Mouse (Mus musculus) MEL (cell line): ENCODE measurements around the gene Ssh2. TPM values are rescaled to one million over a fixed set of nuclear protein-coding genes. Genes with fewer than 3 reads are reported as not detected.

ENCODE experiments used
- DNase-seq: peaks from one replicate; pipeline ENCODE4 v3.0.0; 2011; ENCODE audit warnings: low read depth, low spot score
- H3K27ac ChIP-seq: 2 replicates; pipeline ENCODE4 v1.5.1; 2012; ENCODE audit warnings: low read depth, mild to moderate bottlenecking, control low read depth, low read length, moderate library complexity; ENCODE audit not compliant: control insufficient read depth
- H3K27me3 ChIP-seq, 2 experiments: fragments of 150-350 bp in 1 of 2; sonication (generic) in 1 of 2; 2 replicates each; pipeline ENCODE4 v1.6.1; 2012; ENCODE audit warnings: low read length in 2 of 2, mild to moderate bottlenecking in 2 of 2, improper control_type of control experiment in 1 of 2, moderate library complexity in 1 of 2; ENCODE audit not compliant: insufficient read depth in 2 of 2, control insufficient read depth in 1 of 2
- H3K36me3 ChIP-seq, 2 experiments: 2 replicates each; pipeline ENCODE4 v1.6.1; 2012 to 2014; ENCODE audit warnings: low read length in 2 of 2, improper control_type of control experiment in 1 of 2, inconsistent platforms in 1 of 2, mild to moderate bottlenecking in 1 of 2; ENCODE audit not compliant: insufficient read depth in 2 of 2, control insufficient read depth in 1 of 2
- H3K4me1 ChIP-seq, 2 experiments: fragments of 150-350 bp in 1 of 2; sonication (generic) in 1 of 2; 2 replicates each; pipeline ENCODE4 v1.6.1; 2012; ENCODE audit warnings: low read length in 2 of 2, improper control_type of control experiment in 1 of 2, mild to moderate bottlenecking in 1 of 2; ENCODE audit not compliant: insufficient read depth in 2 of 2, control insufficient read depth in 1 of 2
- H3K4me3 ChIP-seq, 2 experiments: fragments of 150-350 bp in 1 of 2; sonication (generic) in 1 of 2; 2 replicates each; pipeline ENCODE4 v1.5.1; 2012; ENCODE audit warnings: low read depth in 2 of 2, low read length in 2 of 2, mild to moderate bottlenecking in 2 of 2, moderate library complexity in 2 of 2, control low read depth in 1 of 2, improper control_type of control experiment in 1 of 2; ENCODE audit not compliant: control insufficient read depth in 1 of 2, insufficient read depth in 1 of 2
- H3K79me2 ChIP-seq: 2 replicates; pipeline ENCODE4 v1.6.1; 2012; ENCODE audit warnings: mild to moderate bottlenecking, low read length, moderate library complexity; ENCODE audit not compliant: control insufficient read depth, poor library complexity, insufficient read depth
- H3K9ac ChIP-seq: 2 replicates; pipeline ENCODE4 v1.6.1; 2012; ENCODE audit warnings: low read depth, mild to moderate bottlenecking, control low read depth, low read length, moderate library complexity; ENCODE audit not compliant: control insufficient read depth, poor library complexity, severe bottlenecking
- H3K9me3 ChIP-seq: fragments of 150-350 bp; sonication (generic); replicated peaks from 2 replicates; pipeline ENCODE4 v1.6.1; 2012; ENCODE audit warnings: mild to moderate bottlenecking, low read length, improper control_type of control experiment, moderate library complexity; ENCODE audit not compliant: insufficient read depth
- BHLHE40 ChIP-seq: IDR thresholded peaks from 2 replicates; pipeline ENCODE4 v1.6.1; 2012; ENCODE audit warnings: low read depth, mild to moderate bottlenecking, inconsistent platforms, low read length, improper control_type of control experiment, borderline replicate concordance
- CHD1 ChIP-seq: IDR thresholded peaks from 2 replicates; pipeline ENCODE4 v1.6.1; 2012; ENCODE audit warnings: low read depth, mild to moderate bottlenecking, inconsistent platforms, low read length, improper control_type of control experiment
- CHD2 ChIP-seq: IDR thresholded peaks from 2 replicates; pipeline ENCODE4 v1.6.1; 2011; ENCODE audit warnings: low read length, improper control_type of control experiment
- CTCF ChIP-seq, 3 experiments: IDR thresholded peaks in 2 of 3; conservative IDR thresholded peaks in 1 of 3; 2 replicates each; pipeline ENCODE4 v1.5.1; 2011 to 2012; ENCODE audit warnings: low read length in 3 of 3, low read depth in 2 of 3, mild to moderate bottlenecking in 2 of 3, improper control_type of control experiment in 1 of 3, inconsistent platforms in 1 of 3, mixed read lengths in 1 of 3, moderate library complexity in 1 of 3; ENCODE audit not compliant: control insufficient read depth in 1 of 3, insufficient read depth in 1 of 3, poor library complexity in 1 of 3, severe bottlenecking in 1 of 3
- E2F4 ChIP-seq: IDR thresholded peaks from 2 replicates; pipeline ENCODE4 v1.6.1; 2011; ENCODE audit warnings: low read depth, low read length, improper control_type of control experiment, borderline replicate concordance
- EP300 ChIP-seq, 2 experiments: IDR thresholded peaks; 2 replicates each; pipeline ENCODE4 v1.6.1; 2011; ENCODE audit warnings: improper control_type of control experiment in 2 of 2, low read length in 2 of 2, low read depth in 1 of 2, mild to moderate bottlenecking in 1 of 2
- ETS1 ChIP-seq: IDR thresholded peaks from 2 replicates; pipeline ENCODE4 v1.6.1; 2012; ENCODE audit warnings: low read depth, mild to moderate bottlenecking, inconsistent platforms, low read length, improper control_type of control experiment, moderate library complexity
- KAT2A ChIP-seq: conservative IDR thresholded peaks from 2 replicates; pipeline ENCODE4 v1.6.1; 2012; ENCODE audit warnings: low read depth, low read length, improper control_type of control experiment, inconsistent platforms
- MAX ChIP-seq: IDR thresholded peaks from 2 replicates; pipeline ENCODE4 v1.6.1; 2011; ENCODE audit warnings: low read length, improper control_type of control experiment
- MAZ ChIP-seq: IDR thresholded peaks from 2 replicates; pipeline ENCODE4 v1.6.1; 2012; ENCODE audit warnings: low read depth, mild to moderate bottlenecking, inconsistent platforms, low read length, improper control_type of control experiment
- MXI1 ChIP-seq: IDR thresholded peaks from 2 replicates; pipeline ENCODE4 v1.6.1; 2011; ENCODE audit warnings: mild to moderate bottlenecking, low read depth, low read length, improper control_type of control experiment
- MYC ChIP-seq: IDR thresholded peaks from 2 replicates; pipeline ENCODE4 v1.6.1; 2011; ENCODE audit warnings: low read depth, mild to moderate bottlenecking, low read length, improper control_type of control experiment, moderate library complexity
- NELFE ChIP-seq: IDR thresholded peaks from 2 replicates; pipeline ENCODE4 v1.6.1; 2011; ENCODE audit warnings: low read depth, low read length, improper control_type of control experiment
- NRF1 ChIP-seq: IDR thresholded peaks from 2 replicates; pipeline ENCODE4 v1.6.1; 2014; ENCODE audit warnings: low read depth, mild to moderate bottlenecking, inconsistent platforms, low read length, improper control_type of control experiment, moderate library complexity; ENCODE audit not compliant: poor library complexity, insufficient read depth, severe bottlenecking
- POLR2A ChIP-seq, 2 experiments: IDR thresholded peaks; 2 replicates each; pipeline ENCODE4 v1.6.1; 2011 to 2012; ENCODE audit warnings: low read length in 2 of 2, mild to moderate bottlenecking in 2 of 2, control low read depth in 1 of 2, improper control_type of control experiment in 1 of 2, low read depth in 1 of 2, moderate library complexity in 1 of 2; ENCODE audit not compliant: control insufficient read depth in 1 of 2, insufficient read depth in 1 of 2, poor library complexity in 1 of 2
- POLR2AphosphoS2 ChIP-seq: IDR thresholded peaks from 2 replicates; pipeline ENCODE4 v1.6.1; 2011; ENCODE audit warnings: low read length, improper control_type of control experiment
- RAD21 ChIP-seq: IDR thresholded peaks from 2 replicates; pipeline ENCODE4 v1.6.1; 2011; ENCODE audit warnings: mild to moderate bottlenecking, low read depth, low read length, improper control_type of control experiment
- RCOR1 ChIP-seq: IDR thresholded peaks from 2 replicates; pipeline ENCODE4 v1.6.1; 2012; ENCODE audit warnings: low read depth, mild to moderate bottlenecking, inconsistent platforms, low read length, improper control_type of control experiment
- SIN3A ChIP-seq: IDR thresholded peaks from 2 replicates; pipeline ENCODE4 v1.6.1; 2012; ENCODE audit warnings: low read length, improper control_type of control experiment, inconsistent platforms
- TAL1 ChIP-seq: IDR thresholded peaks from 2 replicates; pipeline ENCODE4 v1.6.1; 2012; ENCODE audit warnings: mild to moderate bottlenecking, inconsistent platforms, low read length, moderate library complexity, mixed read lengths
- TBP ChIP-seq: IDR thresholded peaks from 2 replicates; pipeline ENCODE4 v1.8.0; 2011; ENCODE audit warnings: low read depth, low read length, improper control_type of control experiment
- TCF12 ChIP-seq: IDR thresholded peaks from 2 replicates; pipeline ENCODE4 v1.6.1; 2014; ENCODE audit warnings: low read depth, mild to moderate bottlenecking, inconsistent platforms, low read length, improper control_type of control experiment, moderate library complexity
- UBTF ChIP-seq: IDR thresholded peaks from 2 replicates; pipeline ENCODE4 v1.6.1; 2012; ENCODE audit warnings: low read depth, mild to moderate bottlenecking, inconsistent platforms, low read length, improper control_type of control experiment, moderate library complexity, borderline replicate concordance; ENCODE audit not compliant: insufficient read depth
- USF1 ChIP-seq: IDR thresholded peaks from 2 replicates; pipeline ENCODE4 v1.6.1; 2014; ENCODE audit warnings: low read depth, mild to moderate bottlenecking, inconsistent platforms, low read length, improper control_type of control experiment, moderate library complexity
- USF2 ChIP-seq, 2 experiments: IDR thresholded peaks; 2 replicates each; pipeline ENCODE4 v1.6.1; 2011 to 2012; ENCODE audit warnings: improper control_type of control experiment in 2 of 2, low read length in 2 of 2, borderline replicate concordance in 1 of 2, inconsistent platforms in 1 of 2, low read depth in 1 of 2, mild to moderate bottlenecking in 1 of 2; ENCODE audit not compliant: insufficient read depth in 1 of 2
- ZMIZ1 ChIP-seq: IDR thresholded peaks from 2 replicates; pipeline ENCODE4 v1.6.1; 2012; ENCODE audit warnings: low read depth, mild to moderate bottlenecking, inconsistent platforms, low read length, improper control_type of control experiment, moderate library complexity
- ZNF384 ChIP-seq: IDR thresholded peaks from 2 replicates; pipeline ENCODE4 v1.6.1; 2012; ENCODE audit warnings: low read depth, mild to moderate bottlenecking, inconsistent platforms, low read length, improper control_type of control experiment
- polyA plus RNA-seq, 2 experiments: library from polyadenylated mRNA; stranded (reverse) in 1 of 2; unstranded in 1 of 2; fragments of >175 nt in 1 of 2; fragments of >200 nt in 1 of 2; gene quantifications; 2 replicates each; pipeline versions ENCODE4 v1.2.1 to v1.2.4; 2012; ENCODE audit warnings: low replicate concordance in 2 of 2, low read depth in 1 of 2; ENCODE audit not compliant: insufficient read length in 2 of 2, insufficient read depth in 1 of 2, missing spikeins in 1 of 2
- total RNA-seq: library from RNA; depleted of rRNA; stranded (reverse); fragments of 300-350 nt; gene quantifications from 2 replicates; pipeline ENCODE4 v1.2.3, GENCODE M21; 2012

Gene Ssh2
- total and polyA plus RNA-seq, 3 experiments: 6.3 to 29.2 (median 16.5) TPM

GRCm38 (mm10) chr11:77491123-77491501 is 275.0 kb downstream of the Ssh2 start (continued):
- TF ChIP-seq EP300 (IDR thresholded peaks at IDR 0.05; ENCODE audit: low read depth in 1 of 2, low read length in 2 of 2) (peak in 1 of 2 experiments; percentile 37; a peak in 2 of 4 replicates), MXI1 (no peak; the same call in 1 of the 2 replicates), MAZ (peak; percentile 99), POLR2A (IDR thresholded peaks at IDR 0.05; ENCODE audit: control insufficient read depth in 1 of 2, insufficient read depth in 1 of 2, low read depth in 1 of 2, low read length in 2 of 2, poor library complexity in 1 of 2) (no peak), UBTF (peak; percentile 36; the same call in 1 of the 2 replicates), BHLHE40 (0 out of 2 replicates have a peak, but pooled peaks have one; percentile 23), CTCF (IDR thresholded peaks at IDR 0.05 in 2 of 3, conservative IDR thresholded peaks at IDR 0.05 in 1 of 3; ENCODE audit: control insufficient read depth in 1 of 3, insufficient read depth in 1 of 3, low read depth in 2 of 3, low read length in 3 of 3, poor library complexity in 1 of 3, severe bottlenecking in 1 of 3) (peak; percentile 88 to 100 (median 99)), RCOR1 (no peak), NELFE (no peak), SIN3A (peak; percentile 73; the same call in 1 of the 2 replicates), CHD2 (no peak), RAD21 (peak; percentile 85), CHD1 (no peak), KAT2A (no peak; the same call in 1 of the 2 replicates), TBP (0 out of 2 replicates have a peak, but pooled peaks have one; percentile 8)

GRCm38 (mm10) chr11:77491502-77492291 is 275.6 kb downstream of the Ssh2 start:
- peak overlapping the region; percentile 96 for H3K27ac ChIP-seq
- no peaks in the 10 kb centered on the region for H3K9me3 ChIP-seq
- H3K36me3 ChIP-seq: peaks cover 0 to 31% of the 10 kb centered on the region in 2 experiments; a peak in 2 of 4 replicates
- peaks cover 2 to 41% of the 10 kb centered on the region in 2 experiments; a peak in 3 of 4 replicates for H3K4me1 ChIP-seq
- H3K79me2 ChIP-seq: peaks cover 59% of the 10 kb centered on the region
- no peaks in the 10 kb centered on the region for H3K27me3 ChIP-seq
- H3K9ac ChIP-seq: peak overlapping the region; percentile 93
- TF ChIP-seq BHLHE40 (0 out of 2 replicates have a peak, but pooled peaks have one; percentile 6), SIN3A (peak; percentile 38), TBP (peak; percentile 20; the same call in 1 of the 2 replicates), TCF12 (no peak), POLR2AphosphoS2 (peak; percentile 74), USF1 (peak; percentile 49; the same call in 1 of the 2 replicates), USF2 (IDR thresholded peaks at IDR 0.05; ENCODE audit: borderline replicate concordance in 1 of 2, insufficient read depth in 1 of 2, low read depth in 1 of 2, low read length in 2 of 2) (no peak), ZMIZ1 (0 out of 2 replicates have a peak, but pooled peaks have one; percentile 28), MXI1 (peak; percentile 93), POLR2A (IDR thresholded peaks at IDR 0.05; ENCODE audit: control insufficient read depth in 1 of 2, insufficient read depth in 1 of 2, low read depth in 1 of 2, low read length in 2 of 2, poor library complexity in 1 of 2) (peak in 1 of 2 experiments; percentile 48; a peak in 2 of 4 replicates), MYC (peak; percentile 84; the same call in 1 of the 2 replicates), RAD21 (no peak), E2F4 (no peak), MAZ (peak; percentile 12; the same call in 1 of the 2 replicates), ETS1 (peak; percentile 25), CHD1 (no peak), TAL1 (no peak), MAX (peak; percentile 97), ZNF384 (no peak), NELFE (peak; percentile 44; the same call in 1 of the 2 replicates), NRF1 (no peak)
- DNase-seq: peak; percentile 94
- H3K4me3 ChIP-seq: peak overlapping the region; percentile 86 to 90
